Mouse (Mus musculus): ENCODE results near the gene Stac2. TPM values are rescaled to one million over a fixed set of nuclear protein-coding genes. Genes with fewer than 3 reads are reported as not detected.
A peak's percentile ranks its signal among the peaks of the same experiment; 100 is the strongest.

The Stac2 gene
- polyA plus RNA-seq, 1 experiment from 2014 or later = 1.6 TPM

- 7% methylated on average over 13 of the region's 13 CpGs for WGBS
- H3K27ac ChIP-seq = no peak overlapping the region
- peak overlapping the region; percentile 43 for H3K4me3 ChIP-seq (replicated peaks; ENCODE audit: low read depth, low read length)
- H3K9me3 ChIP-seq (replicated peaks; ENCODE audit: low read length) = no peaks in the 10 kb centered on the region
- DNase-seq (ENCODE audit: low spot score) (peak; percentile 75), ATAC-seq (replicated peaks; ENCODE audit: low FRiP score, low read depth) (peak; percentile 37)
- H3K36me3 ChIP-seq (ENCODE audit: insufficient read depth, low read length) = no peaks in the 10 kb centered on the region
- no peaks in the 10 kb centered on the region for H3K27me3 ChIP-seq (ENCODE audit: insufficient read depth, low read length)
- peak; percentile 79 for TF ChIP-seq CTCF (IDR thresholded peaks at IDR 0.05; ENCODE audit: low read depth)
- H3K4me2 ChIP-seq (ENCODE audit: low read length) = peak overlapping the region; percentile 75
- 0 out of 2 replicates have a peak, but pooled peaks cover 5% of the 10 kb centered on the region for H3K4me1 ChIP-seq (replicated peaks; ENCODE audit: insufficient read depth, low read length)
- H3K9ac ChIP-seq (ENCODE audit: low read depth, low read length) = peak overlapping the region; percentile 43; the same call in 1 of the 2 replicates
Measured at GRCm38 (mm10) chr11:97994539-97995100, 58.6 kb downstream of the Stac2 start.

GRCm38 (mm10) chr11:97988530-97989096 is 64.6 kb downstream of the Stac2 start:
- peak overlapping the region; percentile 85 for H3K4me3 ChIP-seq (replicated peaks; ENCODE audit: low read depth, low read length)
- H3K9me3 ChIP-seq (replicated peaks; ENCODE audit: low read length) = no peaks in the 10 kb centered on the region
- peak overlapping the region; percentile 76 for H3K9ac ChIP-seq (ENCODE audit: low read depth, low read length)
- peak overlapping the region; percentile 95 for H3K4me2 ChIP-seq (ENCODE audit: low read length)
- ATAC-seq (replicated peaks; ENCODE audit: low FRiP score, low read depth) (peak; percentile 80), DNase-seq (ENCODE audit: low spot score) (peak; percentile 91)
- TF ChIP-seq CTCF (IDR thresholded peaks at IDR 0.05; ENCODE audit: low read depth) = no peak
- 0 out of 2 replicates have a peak, but pooled peaks cover 4% of the 10 kb centered on the region for H3K27me3 ChIP-seq (ENCODE audit: insufficient read depth, low read length)
- H3K36me3 ChIP-seq (ENCODE audit: insufficient read depth, low read length) = no peaks in the 10 kb centered on the region
- H3K27ac ChIP-seq = peak overlapping the region; percentile 80
- H3K4me1 ChIP-seq (replicated peaks; ENCODE audit: insufficient read depth, low read length) = 0 out of 2 replicates have a peak, but pooled peaks cover 4% of the 10 kb centered on the region
- under 1% methylated on average over 26 of the region's 26 CpGs for WGBS

GRCm38 (mm10) chr11:97987551-97988526 is 65.4 kb downstream of the Stac2 start:
- Histone ChIP-seq H3K4me2 (ENCODE audit: low read length) (peak overlapping the region; percentile 95), H3K27ac (peak overlapping the region; percentile 80), H3K9ac (ENCODE audit: low read depth, low read length) (peak overlapping the region; percentile 76), H3K4me3 (replicated peaks; ENCODE audit: low read depth, low read length) (peak overlapping the region; percentile 85), H3K9me3 (replicated peaks; ENCODE audit: low read length) (no peaks in the 10 kb centered on the region), H3K36me3 (ENCODE audit: insufficient read depth, low read length) (no peaks in the 10 kb centered on the region), H3K4me1 (replicated peaks; ENCODE audit: insufficient read depth, low read length) (0 out of 2 replicates have a peak, but pooled peaks cover 4% of the 10 kb centered on the region), H3K27me3 (ENCODE audit: insufficient read depth, low read length) (0 out of 2 replicates have a peak, but pooled peaks cover 4% of the 10 kb centered on the region)
- ATAC-seq (replicated peaks; ENCODE audit: low FRiP score, low read depth) (peak; percentile 76), DNase-seq (ENCODE audit: low spot score) (peak; percentile 98)
- TF ChIP-seq CTCF (IDR thresholded peaks at IDR 0.05; ENCODE audit: low read depth) = peak; percentile 91
- under 1% methylated on average over 42 of the region's 42 CpGs for WGBS

GRCm38 (mm10) chr11:97986738-97987465 is 66.4 kb downstream of the Stac2 start:
- H3K27me3 ChIP-seq (ENCODE audit: insufficient read depth, low read length) = 0 out of 2 replicates have a peak, but pooled peaks cover 4% of the 10 kb centered on the region
- TF ChIP-seq CTCF (IDR thresholded peaks at IDR 0.05; ENCODE audit: low read depth) = no peak
- H3K9me3 ChIP-seq (replicated peaks; ENCODE audit: low read length) = no peaks in the 10 kb centered on the region
- no peak overlapping the region for H3K27ac ChIP-seq
- H3K9ac ChIP-seq (ENCODE audit: low read depth, low read length) = no peak overlapping the region
- H3K36me3 ChIP-seq (ENCODE audit: insufficient read depth, low read length) = no peaks in the 10 kb centered on the region
- WGBS = 28% methylated on average over 14 of the region's 17 CpGs
- H3K4me3 ChIP-seq (replicated peaks; ENCODE audit: low read depth, low read length) = peak overlapping the region; percentile 64
- H3K4me2 ChIP-seq (ENCODE audit: low read length) = peak overlapping the region; percentile 95
- ATAC-seq (replicated peaks; ENCODE audit: low FRiP score, low read depth) = no peak
- no peak for DNase-seq (ENCODE audit: low spot score)
- H3K4me1 ChIP-seq (replicated peaks; ENCODE audit: insufficient read depth, low read length) = 0 out of 2 replicates have a peak, but pooled peaks cover 4% of the 10 kb centered on the region

Small RNA genes lying within 50 kb of the gene (microRNA-seq; reads per million reads assigned to microRNA genes)
- gene Gm27597 = not detected

Other genes starting within 250 kb of the Stac2 start
- 5.1 and 5.6 TPM in 2 replicates for gene B230217C12Rik, start 212.7 kb downstream of the Stac2 start, polyA plus RNA-seq (2015; fragmentation: Nextera tagmentation; extraction: Ambion mirVana)
- gene Fbxo47, start 169.3 kb downstream of the Stac2 start, polyA plus RNA-seq (2015; fragmentation: Nextera tagmentation; extraction: Ambion mirVana) = 0.61 and 0.95 TPM in 2 replicates
- 1.8 and 2.1 TPM in 2 replicates for gene Plxdc1, start 67.0 kb downstream of the Stac2 start, polyA plus RNA-seq (2015; fragmentation: Nextera tagmentation; extraction: Ambion mirVana)
- 2.0 and 3.1 TPM in 2 replicates for gene Arl5c, start 57.3 kb downstream of the Stac2 start, polyA plus RNA-seq (2015; fragmentation: Nextera tagmentation; extraction: Ambion mirVana)
- gene Cacnb1, start 30.4 kb downstream of the Stac2 start, polyA plus RNA-seq (2015; fragmentation: Nextera tagmentation; extraction: Ambion mirVana) = 8.8 and 9.0 TPM in 2 replicates
- 1,072 and 1,182 TPM in 2 replicates for gene Rpl19, start 26.8 kb downstream of the Stac2 start, polyA plus RNA-seq (2015; fragmentation: Nextera tagmentation; extraction: Ambion mirVana)
- 15.5 and 16.5 TPM in 2 replicates for gene Fbxl20, start 96.9 kb upstream of the Stac2 start, polyA plus RNA-seq (2015; fragmentation: Nextera tagmentation; extraction: Ambion mirVana)
- gene Med1, start 139.8 kb upstream of the Stac2 start, polyA plus RNA-seq (2015; fragmentation: Nextera tagmentation; extraction: Ambion mirVana) = 47.0 and 54.7 TPM in 2 replicates
- gene Cdk12, start 149.6 kb upstream of the Stac2 start, polyA plus RNA-seq (2015; fragmentation: Nextera tagmentation; extraction: Ambion mirVana) = 6.1 and 6.4 TPM in 2 replicates